Mouse (Mus musculus) kidney, embryonic 15.5 days (tissue): ENCODE results near the gene Rad51. TPM values are rescaled to one million over a fixed set of nuclear protein-coding genes. Genes with fewer than 3 reads are reported as not detected.

Experiments used
- ATAC-seq: fragments of 200-750 bp; cut with Nextera tagmentation; replicated peaks from 2 replicates; pipeline ENCODE4 v1.8.0; 2017; ENCODE audit warnings: moderate TSS enrichment; ENCODE audit not compliant: low FRiP score
- H3K27ac ChIP-seq: fragments of 300-500 bp; sonication (generic); 2 replicates; pipeline ENCODE4 v1.5.1; 2015; ENCODE audit warnings: mild to moderate bottlenecking, inconsistent platforms
- H3K27me3 ChIP-seq: fragments of 300-500 bp; sonication (generic); 2 replicates; pipeline ENCODE4 v1.6.1; 2015; ENCODE audit warnings: inconsistent platforms
- H3K36me3 ChIP-seq: fragments of 300-500 bp; sonication (generic); 2 replicates; pipeline ENCODE4 v1.6.1; 2015; ENCODE audit warnings: inconsistent platforms
- H3K4me1 ChIP-seq: fragments of 300-500 bp; sonication (generic); 2 replicates; pipeline ENCODE4 v1.6.1; 2015; ENCODE audit warnings: inconsistent platforms
- H3K4me2 ChIP-seq: fragments of 300-500 bp; sonication (generic); 2 replicates; pipeline ENCODE4 v1.6.1; 2015; ENCODE audit warnings: moderate library complexity, mild to moderate bottlenecking, inconsistent platforms
- H3K4me3 ChIP-seq: fragments of 300-500 bp; sonication (generic); replicated peaks from 2 replicates; pipeline ENCODE4 v1.5.1; 2015; ENCODE audit warnings: mild to moderate bottlenecking, inconsistent platforms
- H3K9ac ChIP-seq: fragments of 300-500 bp; sonication (generic); 2 replicates; pipeline ENCODE4 v1.6.1; 2015; ENCODE audit warnings: mild to moderate bottlenecking, inconsistent platforms
- H3K9me3 ChIP-seq: fragments of 300-500 bp; sonication (generic); replicated peaks from 2 replicates; pipeline ENCODE4 v1.6.1; 2016; ENCODE audit warnings: inconsistent platforms
- WGBS: fragments of 180-500 bp; shearing (Covaris S2); methylation state at CpG from one replicate; pipeline ENCODE4 v1.1.7; 2015; ENCODE audit warnings: mixed read lengths; 5-methylcytosine and 5-hydroxymethylcytosine counted together
- polyA plus RNA-seq: library from polyadenylated mRNA; unstranded; fragments of >200 nt; fragmentation: Nextera tagmentation; extraction: Ambion mirVana; gene quantifications from 2 replicates; pipeline ENCODE4 v1.2.1, GENCODE M21; 2015

The Rad51 gene
- polyA plus RNA-seq, 1 experiment from 2014 or later, result 49.7 TPM

- H3K9ac ChIP-seq, result peak within 1 kb of the TSS; percentile 42
- peak within 1 kb of the TSS; percentile 56 for H3K4me3 ChIP-seq
- peak; percentile 86 for ATAC-seq
- peak within 1 kb of the TSS; percentile 99 for H3K4me2 ChIP-seq
- peaks cover 27% of the 10 kb centered on the region for H3K4me1 ChIP-seq
- no peaks in the 10 kb centered on the region for H3K9me3 ChIP-seq
- WGBS, result under 1% methylated on average over 60 of the region's 60 CpGs
- H3K27me3 ChIP-seq, result peaks cover 27% of the 10 kb centered on the region
- no peaks in the 10 kb centered on the region for H3K36me3 ChIP-seq
- H3K27ac ChIP-seq, result 0 out of 2 replicates have a peak within 1 kb of the TSS, but pooled peaks have one; percentile 41
Measured at GRCm38 (mm10) chr2:119166901-119167865, 54.6 kb downstream of the Rad51 start, which contains the start of gene Gchfr. Gene Gchfr, plus strand, starts transcription at chr2:119167773.

- peaks cover 34% of the 10 kb centered on the region for H3K4me1 ChIP-seq
- peak overlapping the region; percentile 42 for H3K9ac ChIP-seq
- H3K9me3 ChIP-seq, result no peaks in the 10 kb centered on the region
- peaks cover 27% of the 10 kb centered on the region for H3K27me3 ChIP-seq
- 4% methylated on average over 26 of the region's 26 CpGs for WGBS
- H3K27ac ChIP-seq, result no peak overlapping the region
- H3K4me3 ChIP-seq, result peak overlapping the region; percentile 56
- ATAC-seq, result peak; percentile 16
- no peaks in the 10 kb centered on the region for H3K36me3 ChIP-seq
- H3K4me2 ChIP-seq, result peak overlapping the region; percentile 99
Measured at GRCm38 (mm10) chr2:119167866-119168256, 55.3 kb downstream of the Rad51 start.

GRCm38 (mm10) chr2:119170282-119170681 lies 57.7 kb downstream of the Rad51 start:
- no peak for ATAC-seq
- no peaks in the 10 kb centered on the region for H3K36me3 ChIP-seq
- WGBS, result 92% methylated on average over 2 of the region's 2 CpGs
- H3K27me3 ChIP-seq, result peaks cover 27% of the 10 kb centered on the region
- no peak overlapping the region for H3K27ac ChIP-seq
- no peaks in the 10 kb centered on the region for H3K9me3 ChIP-seq
- H3K4me1 ChIP-seq, result peaks cover 58% of the 10 kb centered on the region
- no peak overlapping the region for H3K4me2 ChIP-seq
- H3K9ac ChIP-seq, result no peak overlapping the region
- no peak overlapping the region for H3K4me3 ChIP-seq

DNA sequence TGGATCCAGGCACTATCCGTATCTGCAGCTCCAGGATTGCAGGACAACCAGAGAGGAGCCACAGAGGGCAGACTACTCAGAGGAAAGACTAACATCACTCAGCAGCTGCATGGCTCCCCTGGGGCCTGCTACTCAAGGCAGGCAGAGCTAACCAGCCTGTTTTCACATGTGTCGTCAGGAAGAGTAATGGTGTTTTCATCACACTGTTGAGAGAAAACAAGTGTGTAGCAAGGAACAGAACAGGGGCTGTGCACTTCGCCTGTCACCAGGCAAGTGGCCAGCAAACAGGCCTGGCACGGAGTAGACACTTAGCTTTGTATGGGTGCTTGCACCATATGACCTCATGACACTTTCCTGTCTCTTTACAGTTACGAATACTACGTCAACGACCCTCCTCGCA lies 59.0 kb downstream of the Rad51 start:
- H3K4me3 ChIP-seq, result no peak overlapping the region
- H3K36me3 ChIP-seq, result no peaks in the 10 kb centered on the region; the same call in 1 of the 2 replicates
- WGBS, result 49% methylated on average over 8 of the region's 8 CpGs
- no peak overlapping the region for H3K27ac ChIP-seq
- no peak overlapping the region for H3K4me2 ChIP-seq
- H3K9me3 ChIP-seq, result no peaks in the 10 kb centered on the region
- ATAC-seq, result no peak
- H3K27me3 ChIP-seq, result peaks cover 17% of the 10 kb centered on the region
- H3K9ac ChIP-seq, result no peak overlapping the region
- peaks cover 59% of the 10 kb centered on the region for H3K4me1 ChIP-seq

GRCm38 (mm10) chr2:119172446-119172845 lies 59.9 kb downstream of the Rad51 start:
- H3K27me3 ChIP-seq, result peaks cover 8% of the 10 kb centered on the region
- H3K4me3 ChIP-seq, result no peak overlapping the region
- H3K4me1 ChIP-seq, result peaks cover 50% of the 10 kb centered on the region
- H3K9me3 ChIP-seq, result no peaks in the 10 kb centered on the region
- peaks cover 7% of the 10 kb centered on the region; the same call in 1 of the 2 replicates for H3K36me3 ChIP-seq
- H3K4me2 ChIP-seq, result peak overlapping the region; percentile 43; the same call in 1 of the 2 replicates
- ATAC-seq, result no peak
- WGBS, result 89% methylated on average over 7 of the region's 7 CpGs
- H3K9ac ChIP-seq, result 0 out of 2 replicates have a peak overlapping the region, but pooled peaks have one; percentile 8
- H3K27ac ChIP-seq, result peak overlapping the region; percentile 81

DNA sequence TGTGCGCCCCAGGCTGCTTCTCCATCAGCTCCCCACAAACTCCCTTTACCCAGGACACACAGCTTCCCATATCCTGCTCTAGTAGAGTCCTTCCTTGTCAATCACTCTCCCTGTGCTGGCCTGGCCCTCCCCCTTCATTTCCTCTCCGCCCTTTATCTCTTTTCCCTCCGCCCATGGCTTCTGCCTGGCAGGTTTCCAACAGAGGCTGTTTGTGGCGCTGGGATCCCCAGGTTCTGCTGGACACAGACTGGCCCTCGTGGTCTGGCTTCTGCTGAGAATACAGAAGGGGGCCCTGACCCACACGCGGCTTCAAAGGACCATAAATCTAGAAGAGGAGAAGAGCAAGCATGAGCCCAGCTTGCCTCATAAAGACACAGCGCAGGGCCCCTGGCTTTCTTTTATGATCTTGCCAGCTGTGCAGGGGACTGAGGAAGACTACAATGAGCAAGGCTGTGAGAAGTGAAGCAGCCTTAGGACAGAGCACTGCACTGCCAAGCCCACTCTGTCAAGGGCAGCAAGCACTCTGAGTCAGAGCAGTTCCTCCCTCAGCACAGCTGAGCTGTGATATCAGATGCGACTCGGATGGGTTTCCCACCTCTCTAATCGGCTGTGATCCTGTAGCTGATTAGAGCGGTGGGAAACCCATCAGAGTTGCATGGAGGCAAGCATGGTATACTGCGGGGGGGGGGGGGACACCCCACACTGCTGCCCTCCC lies 60.4 kb downstream of the Rad51 start:
- 9% methylated on average over 13 of the region's 13 CpGs for WGBS
- Histone ChIP-seq H3K27me3 (peaks cover 3% of the 10 kb centered on the region), H3K9ac (0 out of 2 replicates have a peak overlapping the region, but pooled peaks have one; percentile 8), H3K4me1 (peaks cover 45% of the 10 kb centered on the region), H3K9me3 (no peaks in the 10 kb centered on the region), H3K36me3 (peaks cover 12% of the 10 kb centered on the region), H3K4me2 (peak overlapping the region; percentile 43), H3K27ac (peak overlapping the region; percentile 81), H3K4me3 (no peak overlapping the region)
- peak; percentile 43 for ATAC-seq

DNA sequence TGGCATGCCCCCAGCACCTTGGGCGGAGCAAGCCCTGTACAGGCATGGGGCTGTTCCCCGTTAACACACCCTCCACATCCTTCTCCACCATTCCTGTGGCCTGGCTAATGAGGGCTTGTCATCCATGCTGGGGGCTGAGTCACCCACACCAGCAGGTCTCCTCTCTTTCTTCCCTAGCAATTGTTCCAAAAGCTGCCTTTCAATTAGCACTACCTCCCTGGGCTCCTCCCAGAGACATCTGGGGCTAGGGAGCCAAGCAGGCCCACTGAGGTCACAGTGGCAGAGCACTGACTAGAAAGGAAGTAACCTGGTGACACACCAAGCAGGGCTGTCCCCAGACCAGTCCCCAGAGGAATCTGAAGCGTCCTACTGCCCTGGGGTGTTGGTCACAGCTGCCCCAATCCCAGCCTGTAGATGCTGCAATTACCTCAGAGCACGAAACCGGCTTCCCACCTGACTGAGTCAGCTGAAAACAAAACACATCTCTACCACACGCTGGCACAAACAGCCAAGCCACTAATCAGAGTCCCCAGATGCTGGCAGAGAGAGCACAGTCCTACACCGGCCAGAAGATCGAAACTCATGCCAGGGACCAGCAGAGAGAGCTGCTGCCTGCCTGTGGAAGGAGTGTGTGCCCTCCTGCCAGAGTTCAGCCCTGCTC lies 61.5 kb downstream of the Rad51 start, which contains the start of gene Gm14137:
Gene Gm14137, plus strand, starts transcription at position 519 of the 661 bp plus-strand sequence.
- no peak within 1 kb of the TSS; the same call in 1 of the 2 replicates for H3K9ac ChIP-seq
- H3K4me1 ChIP-seq, result peaks cover 43% of the 10 kb centered on the region
- peak within 1 kb of the TSS; percentile 81 for H3K27ac ChIP-seq
- no peak within 1 kb of the TSS for H3K4me3 ChIP-seq
- H3K4me2 ChIP-seq, result peak within 1 kb of the TSS; percentile 43; the same call in 1 of the 2 replicates
- ATAC-seq, result no peak
- H3K36me3 ChIP-seq, result peaks cover 23% of the 10 kb centered on the region
- 51% methylated on average over 8 of the region's 8 CpGs for WGBS
- no peaks in the 10 kb centered on the region for H3K27me3 ChIP-seq
- no peaks in the 10 kb centered on the region for H3K9me3 ChIP-seq

DNA sequence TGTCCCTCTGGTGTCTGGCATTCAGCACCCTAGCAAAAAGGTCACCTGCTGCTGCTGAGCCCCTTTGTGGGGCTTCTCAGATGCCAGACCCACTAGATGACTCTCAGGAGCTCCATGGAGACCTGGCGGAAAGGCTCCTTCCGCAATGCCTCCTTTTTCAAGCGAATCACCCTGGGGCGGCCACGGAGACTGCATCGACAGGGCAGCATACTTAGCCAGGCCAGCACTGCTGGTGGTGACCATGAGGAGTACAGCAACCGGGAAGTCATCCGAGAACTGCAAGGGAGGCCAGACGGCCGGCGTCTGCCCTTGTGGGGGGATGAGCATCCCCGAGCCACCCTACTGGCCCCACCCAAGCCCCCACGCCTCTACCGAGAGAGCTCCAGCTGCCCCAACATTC lies 62.3 kb downstream of the Rad51 start:
- WGBS, result 46% methylated on average over 14 of the region's 14 CpGs
- ATAC-seq, result no peak
- peak overlapping the region; percentile 32; the same call in 1 of the 2 replicates for H3K27ac ChIP-seq

GRCm38 (mm10) chr2:119175614-119176013 lies 63.0 kb downstream of the Rad51 start:
- H3K9ac ChIP-seq, result no peak overlapping the region
- H3K9me3 ChIP-seq, result no peaks in the 10 kb centered on the region
- H3K36me3 ChIP-seq, result peaks cover 38% of the 10 kb centered on the region
- peaks cover 43% of the 10 kb centered on the region for H3K4me1 ChIP-seq
- H3K4me2 ChIP-seq, result no peak overlapping the region
- H3K4me3 ChIP-seq, result no peak overlapping the region
- 55% methylated on average over 6 of the region's 6 CpGs for WGBS
- no peaks in the 10 kb centered on the region for H3K27me3 ChIP-seq
- 0 out of 2 replicates have a peak overlapping the region, but pooled peaks have one; percentile 42 for H3K27ac ChIP-seq
- no peak for ATAC-seq

More for the DNA sequence above, 62.3 kb downstream of the Rad51 start:
- peaks cover 31% of the 10 kb centered on the region for H3K36me3 ChIP-seq
- peaks cover 43% of the 10 kb centered on the region for H3K4me1 ChIP-seq
- H3K9ac ChIP-seq, result no peak overlapping the region; the same call in 1 of the 2 replicates
- H3K27me3 ChIP-seq, result no peaks in the 10 kb centered on the region
- no peak overlapping the region for H3K4me3 ChIP-seq
- no peaks in the 10 kb centered on the region for H3K9me3 ChIP-seq
- no peak overlapping the region for H3K4me2 ChIP-seq

DNA sequence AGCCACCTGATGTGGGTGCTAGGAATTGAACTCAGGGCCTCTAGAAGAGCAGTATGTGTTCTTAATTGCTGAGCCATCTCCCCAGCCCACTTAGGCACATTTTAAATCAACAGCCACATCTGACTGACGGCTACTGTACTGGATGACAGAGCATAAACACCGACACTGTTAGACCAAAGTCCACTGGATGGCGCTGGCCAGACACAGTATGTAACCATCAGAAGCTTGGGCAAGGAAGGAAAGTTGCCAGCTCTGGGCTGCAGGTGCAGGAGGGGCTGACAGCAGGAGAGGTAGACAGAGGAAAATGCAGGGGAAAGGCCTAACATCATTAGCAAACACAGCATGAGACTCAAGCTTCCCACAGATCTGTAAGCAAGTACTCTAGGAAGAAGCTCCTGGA lies 64.2 kb downstream of the Rad51 start:
- Histone ChIP-seq H3K27ac (no peak overlapping the region), H3K4me2 (no peak overlapping the region), H3K9ac (no peak overlapping the region), H3K4me1 (peaks cover 38% of the 10 kb centered on the region), H3K27me3 (no peaks in the 10 kb centered on the region), H3K9me3 (no peaks in the 10 kb centered on the region), H3K4me3 (no peak overlapping the region), H3K36me3 (peaks cover 43% of the 10 kb centered on the region)
- WGBS, result 69% methylated on average over 3 of the region's 3 CpGs
- no peak for ATAC-seq

- Histone ChIP-seq H3K9ac (no peak overlapping the region), H3K36me3 (peaks cover 47% of the 10 kb centered on the region), H3K27me3 (no peaks in the 10 kb centered on the region), H3K4me2 (no peak overlapping the region), H3K4me1 (peaks cover 31% of the 10 kb centered on the region), H3K4me3 (no peak overlapping the region), H3K9me3 (no peaks in the 10 kb centered on the region), H3K27ac (no peak overlapping the region)
- ATAC-seq, result no peak
- 86% methylated on average over 5 of the region's 5 CpGs for WGBS
Measured at GRCm38 (mm10) chr2:119177384-119177939, 64.9 kb downstream of the Rad51 start.
